Mouse (Mus musculus) embryonic facial prominence, embryonic 14.5 days (tissue): ENCODE measurements at regions not wholly inside any gene's neighbourhood (a gene's known extent, or its start where the extent isn't known, plus 50 kb on each side); places are given as distances from the start of the nearest gene placed in this dataset.

Experiments
- ATAC-seq: fragments of 200-750 bp; cut with Nextera tagmentation; 2 replicates; pipeline ENCODE4 v1.8.0; 2017; ENCODE audit warnings: low read depth, moderate number of reproducible peaks, moderate TSS enrichment
- DNase-seq: peaks from one replicate; pipeline ENCODE4 v3.0.0-alpha.2; 2015; ENCODE audit warnings: low spot score
- H3K27ac ChIP-seq: fragments of 300-500 bp; sonication (generic); replicated peaks from 2 replicates; pipeline ENCODE4 v1.5.1; 2014; ENCODE audit warnings: low read depth, mild to moderate bottlenecking, low read length, moderate library complexity
- H3K27me3 ChIP-seq: fragments of 300-500 bp; sonication (generic); replicated peaks from 2 replicates; pipeline ENCODE4 v1.6.1; 2014; ENCODE audit warnings: low read length; ENCODE audit not compliant: control insufficient read depth, insufficient read depth
- H3K36me3 ChIP-seq: fragments of 300-500 bp; sonication (generic); 2 replicates; pipeline ENCODE4 v1.6.1; 2014; ENCODE audit warnings: low read length, mixed read lengths; ENCODE audit not compliant: control insufficient read depth, insufficient read depth
- H3K4me1 ChIP-seq: fragments of 300-500 bp; sonication (generic); 2 replicates; pipeline ENCODE4 v1.6.1; 2014; ENCODE audit warnings: antibody characterized with exemption, low read length; ENCODE audit not compliant: control insufficient read depth, insufficient read depth
- H3K4me2 ChIP-seq: fragments of 300-500 bp; sonication (generic); 2 replicates; pipeline ENCODE4 v1.6.1; 2014; ENCODE audit warnings: low read depth, mild to moderate bottlenecking, low read length, moderate library complexity, mixed read lengths
- H3K4me3 ChIP-seq: fragments of 300-500 bp; sonication (generic); 2 replicates; pipeline ENCODE4 v1.5.1; 2014; ENCODE audit warnings: low read depth, mild to moderate bottlenecking, low read length
- H3K9ac ChIP-seq: fragments of 300-500 bp; sonication (generic); 2 replicates; pipeline ENCODE4 v1.6.1; 2014; ENCODE audit warnings: low read depth, mild to moderate bottlenecking, low read length, moderate library complexity, mixed read lengths
- H3K9me3 ChIP-seq: fragments of 300-500 bp; sonication (generic); 2 replicates; pipeline ENCODE4 v1.6.1; 2016; ENCODE audit warnings: low read length; ENCODE audit not compliant: control insufficient read depth
- whole genome bisulfite sequencing: fragments of 180-500 bp; shearing (Covaris S2); extraction: QIAGEN DNeasy Blood & Tissue Kit; methylation state at CpG from one replicate; pipeline ENCODE4 v1.1.7; 2014; 5-methylcytosine and 5-hydroxymethylcytosine counted together

- DNase-seq (no peak), ATAC-seq (no peak)
- Histone ChIP-seq H3K27ac (no peak overlapping the region), H3K9ac (no peak overlapping the region), H3K36me3 (no peaks in the 10 kb centered on the region), H3K27me3 (no peaks in the 10 kb centered on the region), H3K4me1 (no peaks in the 10 kb centered on the region), H3K4me2 (no peak overlapping the region), H3K9me3 (no peaks in the 10 kb centered on the region), H3K4me3 (no peak overlapping the region)
- WGBS, result 65% methylated on average over 6 of the region's 6 CpGs
Measured at GRCm38 (mm10) chr11:104038271-104038800, 71.8 kb downstream of the Arf2 start.

- Histone ChIP-seq H3K4me1 (no peaks in the 10 kb centered on the region), H3K9ac (no peak overlapping the region), H3K36me3 (no peaks in the 10 kb centered on the region), H3K27ac (no peak overlapping the region), H3K4me3 (no peak overlapping the region), H3K27me3 (no peaks in the 10 kb centered on the region), H3K4me2 (no peak overlapping the region), H3K9me3 (no peaks in the 10 kb centered on the region)
- WGBS, result 77% methylated on average over 4 of the region's 4 CpGs
- peak; percentile 6 for DNase-seq
- no peak for ATAC-seq
Measured at GRCm38 (mm10) chr11:104045216-104045615, 78.7 kb downstream of the Arf2 start.

GRCm38 (mm10) chr11:104051986-104052385 lies 80.7 kb upstream of the Crhr1 start:
- Histone ChIP-seq H3K4me1 (no peaks in the 10 kb centered on the region), H3K4me3 (no peak overlapping the region), H3K36me3 (no peaks in the 10 kb centered on the region), H3K4me2 (no peak overlapping the region), H3K9me3 (no peaks in the 10 kb centered on the region), H3K9ac (no peak overlapping the region), H3K27ac (no peak overlapping the region), H3K27me3 (no peaks in the 10 kb centered on the region)
- 88% methylated on average over 3 of the region's 3 CpGs for whole genome bisulfite sequencing
- no peak for ATAC-seq
- no peak for DNase-seq

- H3K4me1 ChIP-seq, result no peaks in the 10 kb centered on the region
- no peak overlapping the region for H3K9ac ChIP-seq
- 9% methylated on average over 7 of the region's 7 CpGs for WGBS
- no peak for ATAC-seq
- no peaks in the 10 kb centered on the region for H3K36me3 ChIP-seq
- no peaks in the 10 kb centered on the region for H3K27me3 ChIP-seq
- H3K4me3 ChIP-seq, result no peak overlapping the region
- H3K4me2 ChIP-seq, result no peak overlapping the region
- no peak overlapping the region for H3K27ac ChIP-seq
- H3K9me3 ChIP-seq, result no peaks in the 10 kb centered on the region
- DNase-seq, result peak; percentile 66
Measured at GRCm38 (mm10) chr11:104053242-104053641, 79.4 kb upstream of the Crhr1 start.

- Histone ChIP-seq H3K4me3 (no peak overlapping the region), H3K36me3 (no peaks in the 10 kb centered on the region), H3K4me1 (no peaks in the 10 kb centered on the region), H3K9ac (no peak overlapping the region), H3K27me3 (no peaks in the 10 kb centered on the region), H3K9me3 (no peaks in the 10 kb centered on the region), H3K4me2 (no peak overlapping the region), H3K27ac (no peak overlapping the region)
- DNase-seq, result no peak
- WGBS, result 77% methylated on average over 6 of the region's 6 CpGs
- no peak for ATAC-seq
Measured at GRCm38 (mm10) chr11:104055941-104056340, 76.7 kb upstream of the Crhr1 start.

GRCm38 (mm10) chr11:104057046-104057445 lies 75.6 kb upstream of the Crhr1 start:
- no peaks in the 10 kb centered on the region for H3K4me1 ChIP-seq
- no peak overlapping the region for H3K4me3 ChIP-seq
- H3K9ac ChIP-seq, result no peak overlapping the region
- 64% methylated on average over 4 of the region's 4 CpGs for WGBS
- ATAC-seq, result no peak
- no peak overlapping the region for H3K4me2 ChIP-seq
- H3K36me3 ChIP-seq, result no peaks in the 10 kb centered on the region
- H3K9me3 ChIP-seq, result no peaks in the 10 kb centered on the region
- H3K27me3 ChIP-seq, result no peaks in the 10 kb centered on the region
- no peak for DNase-seq
- H3K27ac ChIP-seq, result no peak overlapping the region

- H3K4me2 ChIP-seq, result no peak overlapping the region
- DNase-seq (no peak), ATAC-seq (no peak)
- H3K27me3 ChIP-seq, result no peaks in the 10 kb centered on the region
- no peaks in the 10 kb centered on the region for H3K36me3 ChIP-seq
- no peak overlapping the region for H3K27ac ChIP-seq
- 78% methylated on average over 6 of the region's 6 CpGs for WGBS
- H3K4me3 ChIP-seq, result no peak overlapping the region
- no peaks in the 10 kb centered on the region for H3K4me1 ChIP-seq
- H3K9me3 ChIP-seq, result no peaks in the 10 kb centered on the region
- H3K9ac ChIP-seq, result no peak overlapping the region
Measured at GRCm38 (mm10) chr11:104058600-104058999, 74.1 kb upstream of the Crhr1 start.

GRCm38 (mm10) chr11:104059085-104059484 lies 73.6 kb upstream of the Crhr1 start:
- no peak overlapping the region for H3K4me2 ChIP-seq
- no peak overlapping the region for H3K27ac ChIP-seq
- no peaks in the 10 kb centered on the region for H3K9me3 ChIP-seq
- H3K27me3 ChIP-seq, result no peaks in the 10 kb centered on the region
- WGBS, result 62% methylated on average over 6 of the region's 6 CpGs
- H3K9ac ChIP-seq, result no peak overlapping the region
- H3K4me3 ChIP-seq, result no peak overlapping the region
- H3K4me1 ChIP-seq, result no peaks in the 10 kb centered on the region
- DNase-seq, result no peak
- no peak for ATAC-seq
- no peaks in the 10 kb centered on the region for H3K36me3 ChIP-seq

- Histone ChIP-seq H3K9me3 (no peaks in the 10 kb centered on the region), H3K4me2 (no peak overlapping the region), H3K36me3 (no peaks in the 10 kb centered on the region), H3K27me3 (no peaks in the 10 kb centered on the region), H3K9ac (no peak overlapping the region), H3K4me1 (no peaks in the 10 kb centered on the region), H3K4me3 (no peak overlapping the region), H3K27ac (no peak overlapping the region)
- no peak for DNase-seq
- 73% methylated on average over 6 of the region's 6 CpGs for WGBS
- ATAC-seq, result no peak
Measured at GRCm38 (mm10) chr11:104061361-104061760, 71.3 kb upstream of the Crhr1 start.
